Mouse (Mus musculus): Measurements from ENCODE around the gene Scn11a. TPM values are rescaled to one million over a fixed set of nuclear protein-coding genes. Genes with fewer than 3 reads are reported as not detected.

Gene Scn11a
- total and polyA plus RNA-seq, 3 experiments, result 0.13 to 0.54 (median 0.13) TPM

DNA sequence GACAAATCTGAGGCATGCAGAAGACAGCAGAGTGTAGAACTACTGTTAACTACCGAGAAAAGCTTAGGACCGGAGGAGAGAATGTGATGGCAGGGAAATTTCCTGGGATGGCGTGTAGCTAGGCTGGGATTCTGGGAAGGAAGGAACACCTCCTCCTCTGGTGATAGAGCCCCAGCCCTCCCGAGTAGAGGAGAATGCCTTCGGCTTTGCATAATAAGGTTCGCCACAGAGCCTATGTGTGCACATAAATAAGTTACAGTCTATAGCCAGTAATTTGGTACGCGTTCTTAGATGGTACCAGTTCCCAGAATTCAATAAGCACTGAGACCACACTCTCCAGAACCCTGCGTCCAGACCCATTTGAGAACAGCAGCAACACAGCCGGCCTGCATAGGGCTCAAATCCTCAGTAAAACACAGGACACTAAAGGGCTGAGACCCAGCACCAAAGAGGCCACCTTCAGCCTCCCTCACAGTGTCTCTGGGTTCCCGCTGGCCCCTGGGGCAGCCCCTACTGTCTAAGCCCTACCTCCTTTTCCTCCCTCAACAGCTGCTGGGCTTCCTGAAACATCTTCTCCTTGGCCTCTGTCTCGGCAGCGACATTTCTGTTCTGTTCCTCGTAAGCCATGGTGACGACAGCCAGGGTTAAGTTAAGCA lies 21.3 kb downstream of the Scn11a start (continued):
- TF ChIP-seq RAD21 (IDR thresholded peaks at IDR 0.05; ENCODE audit: low read depth, low read length) (no peak; the same call in 1 of the 2 replicates), SIN3A (IDR thresholded peaks at IDR 0.05; ENCODE audit: low read length) (peak; percentile 74; the same call in 1 of the 2 replicates), USF2 (conservative IDR thresholded peaks at IDR 0.05; ENCODE audit: low read depth, low read length) (no peak), MAFK (IDR thresholded peaks at IDR 0.05; ENCODE audit: insufficient replicate concordance, low read length) (no peak), CTCF (conservative IDR thresholded peaks at IDR 0.05 in 1 of 2, IDR thresholded peaks at IDR 0.05 in 1 of 2; ENCODE audit: low read depth in 2 of 2, low read length in 2 of 2) (no peak), ETS1 (conservative IDR thresholded peaks at IDR 0.05; ENCODE audit: low read depth, low read length) (peak; percentile 72), MEF2A (IDR thresholded peaks at IDR 0.05; ENCODE audit: borderline replicate concordance, low read depth, low read length) (no peak), GABPA (IDR thresholded peaks at IDR 0.05; ENCODE audit: insufficient replicate concordance, low read depth, low read length) (no peak)

DNA sequence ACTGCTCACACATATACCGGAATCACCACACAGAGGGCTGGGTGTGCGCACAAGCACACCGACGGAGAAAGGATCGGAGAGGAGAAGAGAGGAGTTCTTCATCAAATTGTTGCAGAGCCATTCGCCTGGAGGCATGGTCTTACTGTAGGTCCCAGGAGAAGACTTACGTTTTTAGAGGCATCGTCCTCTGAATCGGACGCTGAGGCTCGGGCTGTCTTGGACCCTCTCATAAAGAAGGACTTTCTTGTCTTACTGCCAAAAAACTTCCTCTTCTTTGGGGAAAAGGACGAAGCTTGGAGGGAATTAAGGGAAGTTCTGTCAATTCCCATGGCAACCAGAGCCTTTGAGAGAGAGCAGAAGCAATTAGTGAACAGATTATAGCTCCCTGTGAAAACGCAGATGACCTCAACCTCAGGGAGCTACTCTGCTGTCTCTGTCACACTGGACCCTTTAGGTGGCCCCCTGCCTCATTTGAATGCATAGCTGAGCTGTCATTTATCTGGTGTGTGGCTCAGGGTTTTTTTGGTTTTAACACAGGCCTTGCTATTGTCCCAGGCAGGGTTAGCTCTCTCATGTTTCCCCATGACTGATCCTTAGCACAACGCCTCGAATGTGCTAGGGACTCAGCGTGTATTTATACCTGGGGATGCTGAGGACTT lies 22.0 kb downstream of the Scn11a start:
- Histone ChIP-seq H3K36me3 (replicated peaks in 1 of 2; ENCODE audit: control insufficient read depth in 1 of 2, insufficient read depth in 1 of 2, low read length in 1 of 2) (no peaks in the 10 kb centered on the region), H3K4me2 (ENCODE audit: insufficient read depth, low read depth, poor library complexity, severe bottlenecking) (peak overlapping the region; percentile 50), H3K4me3 (replicated peaks in 1 of 3; ENCODE audit: low read depth in 2 of 3, low read length in 2 of 3, poor library complexity in 1 of 3) (no peak overlapping the region), H3K4me1 (ENCODE audit: control insufficient read depth in 1 of 2, insufficient read depth in 2 of 2) (peaks cover 17 to 40% of the 10 kb centered on the region in 2 experiments), H3K9me3 (replicated peaks; ENCODE audit: low read length) (peaks cover 5% of the 10 kb centered on the region), H3K27ac (ENCODE audit: insufficient read depth, low read depth) (peak overlapping the region; percentile 66; the same call in 1 of the 2 replicates), H3K27me3 (replicated peaks) (no peaks in the 10 kb centered on the region), H3K9ac (ENCODE audit: insufficient read depth, low read depth) (peak overlapping the region; percentile 31; the same call in 1 of the 2 replicates), H3K79me2 (replicated peaks; ENCODE audit: control insufficient read depth, extremely low read depth, insufficient read depth, poor library complexity, severe bottlenecking) (no peaks in the 10 kb centered on the region)
- DNase-seq (ENCODE audit: extremely low read depth), result no peak
- dilution Hi-C loops (cut with MboI; ENCODE audit: extremely low pct_ligation_motif_present, extremely low pct_unique_long_range_greater_than_20kb, low sequenced_read_pairs) (no loop called here), in situ Hi-C loops (cut with MboI; ENCODE audit: low pct_ligation_motif_present, low pct_unique_long_range_greater_than_20kb, low sequenced_read_pairs) (no loop called here)
- TF ChIP-seq CTCF (conservative IDR thresholded peaks at IDR 0.05 in 1 of 2, IDR thresholded peaks at IDR 0.05 in 1 of 2; ENCODE audit: low read depth in 2 of 2, low read length in 2 of 2) (no peak), ZNF384 (IDR thresholded peaks at IDR 0.05; ENCODE audit: low read depth, low read length) (0 out of 2 replicates have a peak, but pooled peaks have one; percentile 5), GABPA (IDR thresholded peaks at IDR 0.05; ENCODE audit: insufficient replicate concordance, low read depth, low read length) (no peak)

DNA sequence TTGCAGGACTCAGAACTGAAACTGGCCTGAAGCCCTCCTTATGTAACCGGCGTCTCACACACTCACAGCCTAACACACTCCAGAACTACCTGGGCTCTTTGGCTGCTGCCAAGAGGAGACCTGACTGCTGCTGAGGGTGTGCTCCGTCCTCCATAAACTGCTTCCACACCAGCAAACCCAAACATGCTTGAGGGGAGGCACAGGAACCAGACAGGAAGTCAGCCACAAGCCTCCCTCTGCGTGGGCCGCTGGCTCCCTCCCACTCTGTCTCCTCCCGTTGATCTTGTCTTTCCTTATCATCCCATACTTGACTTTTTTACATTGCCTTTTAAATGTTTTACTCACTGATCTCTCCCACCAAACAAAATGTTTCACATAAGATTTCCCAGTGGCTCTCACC lies 23.8 kb downstream of the Scn11a start:
- dilution Hi-C loops (cut with MboI; ENCODE audit: extremely low pct_ligation_motif_present, extremely low pct_unique_long_range_greater_than_20kb, low sequenced_read_pairs), result no loop called here
- no peak overlapping the region for H3K4me3 ChIP-seq (replicated peaks in 1 of 3; ENCODE audit: low read depth in 2 of 3, low read length in 2 of 3, poor library complexity in 1 of 3)
- TF ChIP-seq RCOR1 (conservative IDR thresholded peaks at IDR 0.05; ENCODE audit: low read depth, low read length) (no peak), ETS1 (conservative IDR thresholded peaks at IDR 0.05; ENCODE audit: low read depth, low read length) (no peak), SMC3 (IDR thresholded peaks at IDR 0.05; ENCODE audit: low read depth, low read length) (no peak), GABPA (IDR thresholded peaks at IDR 0.05; ENCODE audit: insufficient replicate concordance, low read depth, low read length) (no peak), ZC3H11A (IDR thresholded peaks at IDR 0.05; ENCODE audit: low read depth, low read length) (no peak), PAX5 (IDR thresholded peaks at IDR 0.05; ENCODE audit: low read length) (no peak), POLR2A (IDR thresholded peaks at IDR 0.05; ENCODE audit: low read depth, low read length) (no peak), ZKSCAN1 (IDR thresholded peaks at IDR 0.05; ENCODE audit: borderline replicate concordance, low read depth, low read length) (no peak), MAX (IDR thresholded peaks at IDR 0.05; ENCODE audit: low read length) (no peak), ELF1 (IDR thresholded peaks at IDR 0.05; ENCODE audit: low read depth, low read length) (no peak), KAT2A (IDR thresholded peaks at IDR 0.05; ENCODE audit: insufficient replicate concordance, low read length) (no peak), ZMIZ1 (IDR thresholded peaks at IDR 0.05; ENCODE audit: low read depth, low read length) (no peak), CHD1 (IDR thresholded peaks at IDR 0.05; ENCODE audit: low read depth, low read length) (no peak), IRF4 (IDR thresholded peaks at IDR 0.05; ENCODE audit: low read depth, low read length) (no peak), MXI1 (IDR thresholded peaks at IDR 0.05; ENCODE audit: low read depth, low read length) (no peak), EP300 (IDR thresholded peaks at IDR 0.05; ENCODE audit: low read length) (no peak), RAD21 (IDR thresholded peaks at IDR 0.05; ENCODE audit: low read depth, low read length) (no peak)

More for the DNA sequence above, 23.8 kb downstream of the Scn11a start:
- H3K9ac ChIP-seq (ENCODE audit: insufficient read depth, low read depth), result no peak overlapping the region
- in situ Hi-C loops (cut with MboI; ENCODE audit: low pct_ligation_motif_present, low pct_unique_long_range_greater_than_20kb, low sequenced_read_pairs), result no loop called here
- no peaks in the 10 kb centered on the region for H3K79me2 ChIP-seq (replicated peaks; ENCODE audit: control insufficient read depth, extremely low read depth, insufficient read depth, poor library complexity, severe bottlenecking)
- H3K27ac ChIP-seq (ENCODE audit: insufficient read depth, low read depth), result no peak overlapping the region
- H3K4me1 ChIP-seq (ENCODE audit: control insufficient read depth in 1 of 2, insufficient read depth in 2 of 2), result peaks cover 17 to 40% of the 10 kb centered on the region in 2 experiments
- no peak overlapping the region for H3K4me2 ChIP-seq (ENCODE audit: insufficient read depth, low read depth, poor library complexity, severe bottlenecking)
- H3K9me3 ChIP-seq (replicated peaks; ENCODE audit: low read length), result peaks cover 5% of the 10 kb centered on the region
- H3K36me3 ChIP-seq (replicated peaks in 1 of 2; ENCODE audit: control insufficient read depth in 1 of 2, insufficient read depth in 1 of 2, low read length in 1 of 2), result no peaks in the 10 kb centered on the region
- no peak for DNase-seq (ENCODE audit: extremely low read depth)
- no peaks in the 10 kb centered on the region for H3K27me3 ChIP-seq (replicated peaks)

Measured in CH12.LX (cell line).